Mouse (Mus musculus) CH12.LX (cell line): ENCODE measurements around the gene Ciao2a. TPM values are rescaled to one million over a fixed set of nuclear protein-coding genes. Genes with fewer than 3 reads are reported as not detected.

Experiments
- DNase-seq: peaks from one replicate; pipeline ENCODE4 v3.0.0-alpha.2; 2013; ENCODE audit errors: extremely low read depth
- H3K27ac ChIP-seq: 2 replicates; pipeline ENCODE4 v1.5.1; 2012; ENCODE audit warnings: low read depth, mild to moderate bottlenecking, control low read depth, moderate library complexity; ENCODE audit not compliant: insufficient read depth
- H3K27me3 ChIP-seq: replicated peaks from 2 replicates; pipeline ENCODE3; 2012; ENCODE audit warnings: inconsistent platforms
- H3K36me3 ChIP-seq, 2 experiments: replicated peaks in 1 of 2; 2 replicates each; pipeline versions ENCODE3 to v1.6.1; 2012; ENCODE audit warnings: inconsistent platforms in 1 of 2, low read length in 1 of 2, mild to moderate bottlenecking in 1 of 2, mixed read lengths in 1 of 2, moderate library complexity in 1 of 2; ENCODE audit not compliant: control insufficient read depth in 1 of 2, insufficient read depth in 1 of 2
- H3K4me1 ChIP-seq, 2 experiments: 2 replicates each; pipeline ENCODE4 v1.6.1; 2012; ENCODE audit warnings: inconsistent platforms in 1 of 2, moderate library complexity in 1 of 2; ENCODE audit not compliant: insufficient read depth in 2 of 2, control insufficient read depth in 1 of 2
- H3K4me2 ChIP-seq: 2 replicates; pipeline ENCODE4 v1.6.1; 2012; ENCODE audit warnings: low read depth, mild to moderate bottlenecking, control low read depth; ENCODE audit not compliant: poor library complexity, insufficient read depth, severe bottlenecking
- H3K4me3 ChIP-seq, 3 experiments: fragments of 150-350 bp in 1 of 3; sonication (generic) in 1 of 3; replicated peaks in 1 of 3; 2 replicates each; pipeline versions ENCODE3 to v1.5.1; 2011 to 2012; ENCODE audit warnings: low read depth in 2 of 3, low read length in 2 of 3, mild to moderate bottlenecking in 2 of 3, moderate library complexity in 2 of 3, control low read depth in 1 of 3, improper control_type of control experiment in 1 of 3, inconsistent platforms in 1 of 3, mixed read lengths in 1 of 3; ENCODE audit not compliant: poor library complexity in 1 of 3
- H3K79me2 ChIP-seq: replicated peaks from 2 replicates; pipeline ENCODE4 v1.6.1; 2012; ENCODE audit warnings: mild to moderate bottlenecking, moderate library complexity; ENCODE audit not compliant: control insufficient read depth, poor library complexity, insufficient read depth, severe bottlenecking; ENCODE audit errors: extremely low read depth
- H3K9ac ChIP-seq: 2 replicates; pipeline ENCODE4 v1.6.1; 2012; ENCODE audit warnings: low read depth, mild to moderate bottlenecking, control low read depth, moderate library complexity; ENCODE audit not compliant: insufficient read depth
- H3K9me3 ChIP-seq: replicated peaks from 2 replicates; pipeline ENCODE3; 2012; ENCODE audit warnings: low read length, inconsistent platforms, mixed read lengths
- BHLHE40 ChIP-seq: IDR thresholded peaks from 2 replicates; pipeline ENCODE4 v1.6.1; 2011; ENCODE audit warnings: mild to moderate bottlenecking, low read depth, low read length, improper control_type of control experiment
- CHD1 ChIP-seq: IDR thresholded peaks from 2 replicates; pipeline ENCODE4 v1.6.1; 2012; ENCODE audit warnings: low read depth, low read length, improper control_type of control experiment, inconsistent platforms
- CHD2 ChIP-seq: IDR thresholded peaks from 2 replicates; pipeline ENCODE4 v1.6.1; 2011; ENCODE audit warnings: low read length, improper control_type of control experiment
- E2F4 ChIP-seq: IDR thresholded peaks from 2 replicates; pipeline ENCODE4 v1.6.1; 2011; ENCODE audit warnings: low read depth, low read length, improper control_type of control experiment; ENCODE audit not compliant: insufficient replicate concordance
- ELF1 ChIP-seq: IDR thresholded peaks from 2 replicates; pipeline ENCODE4 v1.6.1; 2014; ENCODE audit warnings: low read depth, mild to moderate bottlenecking, inconsistent platforms, low read length, improper control_type of control experiment
- EP300 ChIP-seq: IDR thresholded peaks from 2 replicates; pipeline ENCODE4 v1.6.1; 2011; ENCODE audit warnings: low read length, improper control_type of control experiment
- ETS1 ChIP-seq: conservative IDR thresholded peaks from 2 replicates; pipeline ENCODE4 v1.6.1; 2012; ENCODE audit warnings: low read depth, mild to moderate bottlenecking, inconsistent platforms, low read length, improper control_type of control experiment, moderate library complexity
- GABPA ChIP-seq: IDR thresholded peaks from 2 replicates; pipeline ENCODE4 v1.6.1; 2012; ENCODE audit warnings: low read depth, low read length, improper control_type of control experiment, inconsistent platforms; ENCODE audit not compliant: insufficient replicate concordance
- HCFC1 ChIP-seq: IDR thresholded peaks from 2 replicates; pipeline ENCODE4 v1.6.1; 2012; ENCODE audit warnings: low read depth, mild to moderate bottlenecking, inconsistent platforms, low read length, improper control_type of control experiment
- IRF4 ChIP-seq: IDR thresholded peaks from 2 replicates; pipeline ENCODE4 v1.6.1; 2014; ENCODE audit warnings: low read depth, mild to moderate bottlenecking, inconsistent platforms, low read length, improper control_type of control experiment
- JUND ChIP-seq: conservative IDR thresholded peaks from 2 replicates; pipeline ENCODE4 v1.6.1; 2011; ENCODE audit warnings: low read depth, low read length, improper control_type of control experiment
- MAFK ChIP-seq: IDR thresholded peaks from 2 replicates; pipeline ENCODE4 v1.6.1; 2011; ENCODE audit warnings: low read length, improper control_type of control experiment; ENCODE audit not compliant: insufficient replicate concordance
- MAX ChIP-seq: IDR thresholded peaks from 2 replicates; pipeline ENCODE4 v1.6.1; 2011; ENCODE audit warnings: low read length, improper control_type of control experiment
- MAZ ChIP-seq: IDR thresholded peaks from 2 replicates; pipeline ENCODE4 v1.6.1; 2012; ENCODE audit warnings: low read depth, mild to moderate bottlenecking, inconsistent platforms, low read length, improper control_type of control experiment, moderate library complexity
- MEF2A ChIP-seq: IDR thresholded peaks from 2 replicates; pipeline ENCODE4 v1.6.1; 2014; ENCODE audit warnings: low read depth, mild to moderate bottlenecking, inconsistent platforms, low read length, improper control_type of control experiment, borderline replicate concordance
- MXI1 ChIP-seq: IDR thresholded peaks from 2 replicates; pipeline ENCODE4 v1.6.1; 2011; ENCODE audit warnings: mild to moderate bottlenecking, low read depth, low read length, improper control_type of control experiment
- MYC ChIP-seq: IDR thresholded peaks from 2 replicates; pipeline ENCODE4 v1.6.1; 2011; ENCODE audit warnings: low read depth, mild to moderate bottlenecking, improper control_type of control experiment, low read length
- NELFE ChIP-seq: IDR thresholded peaks from 2 replicates; pipeline ENCODE4 v1.6.1; 2011; ENCODE audit warnings: low read depth, low read length, improper control_type of control experiment
- NRF1 ChIP-seq: IDR thresholded peaks from 2 replicates; pipeline ENCODE4 v1.6.1; 2014; ENCODE audit warnings: low read depth, mild to moderate bottlenecking, inconsistent platforms, low read length, improper control_type of control experiment, moderate library complexity
- PAX5 ChIP-seq: IDR thresholded peaks from 2 replicates; pipeline ENCODE4 v1.6.1; 2012; ENCODE audit warnings: low read length, inconsistent platforms, mixed read lengths
- POLR2A ChIP-seq: IDR thresholded peaks from 2 replicates; pipeline ENCODE4 v1.6.1; 2011; ENCODE audit warnings: low read depth, mild to moderate bottlenecking, improper control_type of control experiment, low read length
- RAD21 ChIP-seq: IDR thresholded peaks from 2 replicates; pipeline ENCODE4 v1.6.1; 2011; ENCODE audit warnings: low read depth, mild to moderate bottlenecking, low read length, improper control_type of control experiment, moderate library complexity
- RCOR1 ChIP-seq: conservative IDR thresholded peaks from 2 replicates; pipeline ENCODE4 v1.6.1; 2012; ENCODE audit warnings: low read depth, mild to moderate bottlenecking, inconsistent platforms, low read length, improper control_type of control experiment
- SIN3A ChIP-seq: IDR thresholded peaks from 2 replicates; pipeline ENCODE4 v1.6.1; 2012; ENCODE audit warnings: low read length, improper control_type of control experiment, inconsistent platforms
- TBP ChIP-seq: conservative IDR thresholded peaks from 2 replicates; pipeline ENCODE4 v1.6.1; 2011; ENCODE audit warnings: low read depth, low read length, improper control_type of control experiment
- TCF12 ChIP-seq: IDR thresholded peaks from 2 replicates; pipeline ENCODE4 v1.6.1; 2014; ENCODE audit warnings: low read depth, mild to moderate bottlenecking, inconsistent platforms, low read length, improper control_type of control experiment
- UBTF ChIP-seq: IDR thresholded peaks from 2 replicates; pipeline ENCODE4 v1.6.1; 2012; ENCODE audit warnings: low read depth, mild to moderate bottlenecking, inconsistent platforms, low read length, improper control_type of control experiment, moderate library complexity
- USF1 ChIP-seq: IDR thresholded peaks from 2 replicates; pipeline ENCODE4 v1.6.1; 2014; ENCODE audit warnings: low read depth, mild to moderate bottlenecking, inconsistent platforms, low read length, improper control_type of control experiment
- ZC3H11A ChIP-seq: IDR thresholded peaks from 2 replicates; pipeline ENCODE4 v1.6.1; 2012; ENCODE audit warnings: low read depth, mild to moderate bottlenecking, inconsistent platforms, low read length, improper control_type of control experiment
- ZKSCAN1 ChIP-seq: IDR thresholded peaks from 2 replicates; pipeline ENCODE4 v1.6.1; 2012; ENCODE audit warnings: low read depth, inconsistent platforms, low read length, improper control_type of control experiment, borderline replicate concordance
- ZNF384 ChIP-seq: IDR thresholded peaks from 2 replicates; pipeline ENCODE4 v1.6.1; 2012; ENCODE audit warnings: low read depth, low read length, improper control_type of control experiment, inconsistent platforms
- dilution Hi-C: fragments of 300-500 bp; cut with MboI; formaldehyde crosslinking; loops from 2 replicates; pipeline ENCODE4 v1.14.3; 2020; ENCODE audit warnings: low sequenced_read_pairs; ENCODE audit not compliant: extremely low pct_unique_long_range_greater_than_20kb, extremely low pct_ligation_motif_present
- in situ Hi-C: fragments of 300-500 bp; cut with MboI; formaldehyde crosslinking; loops from 3 replicates; pipeline ENCODE4 v1.14.3; 2019; ENCODE audit warnings: low sequenced_read_pairs, low pct_ligation_motif_present, low pct_unique_long_range_greater_than_20kb, mixed read lengths
- polyA plus RNA-seq: library from polyadenylated mRNA; unstranded; fragments of >175 nt; gene quantifications from 2 replicates; pipeline ENCODE4 v1.2.1, GENCODE M21; 2012; ENCODE audit warnings: low read depth; ENCODE audit not compliant: insufficient read length
- total RNA-seq, 2 experiments: library from RNA; depleted of rRNA; stranded (reverse); fragments of 300-350 nt in 1 of 2; fragments of >200 nt in 1 of 2; gene quantifications; 2 replicates each; pipeline ENCODE4 v1.2.3; 2012 to 2014

Gene Ciao2a
- total and polyA plus RNA-seq, 3 experiments: 144 to 359 (median 197) TPM

DNA sequence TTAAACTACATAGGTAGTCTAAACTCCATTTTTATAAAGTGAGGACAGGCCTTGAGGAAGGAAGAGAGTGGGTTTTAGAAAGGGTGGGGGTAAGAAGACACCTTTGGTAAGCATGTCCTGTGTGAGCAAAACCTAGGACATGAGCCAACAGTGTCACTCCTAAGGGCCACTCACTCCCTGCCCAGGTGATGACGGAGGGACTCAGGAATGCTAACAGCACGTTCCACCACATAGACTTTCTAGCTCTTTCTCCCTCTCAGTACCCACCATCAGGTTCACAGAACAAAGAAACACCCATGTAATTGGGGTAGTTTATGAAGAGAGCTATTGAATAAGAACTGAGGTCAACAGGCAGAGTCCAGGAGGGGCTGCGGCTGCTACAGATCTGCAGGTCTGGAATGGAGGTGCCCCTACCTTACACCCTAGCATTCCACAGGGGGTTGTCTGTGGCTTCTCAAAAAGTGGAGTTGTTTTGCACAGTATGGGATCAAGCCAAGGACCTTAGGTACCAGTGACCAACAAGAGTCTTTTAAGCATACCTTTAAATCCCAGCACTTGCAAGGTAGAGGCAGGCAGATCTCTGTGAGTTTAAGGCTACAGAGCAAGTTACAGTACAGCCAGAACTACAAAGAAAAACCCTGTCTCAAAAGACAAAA lies 45.5 kb upstream of the Ciao2a start:
- Histone ChIP-seq H3K4me3 (no peak overlapping the region), H3K4me1 (peaks cover 9 to 28% of the 10 kb centered on the region in 2 experiments), H3K9me3 (no peaks in the 10 kb centered on the region), H3K79me2 (no peaks in the 10 kb centered on the region), H3K36me3 (peaks cover 0 to 13% of the 10 kb centered on the region in 2 experiments), H3K9ac (no peak overlapping the region), H3K27me3 (no peaks in the 10 kb centered on the region), H3K4me2 (no peak overlapping the region), H3K27ac (no peak overlapping the region)
- TF ChIP-seq MAX (no peak), CHD2 (no peak), ZKSCAN1 (no peak), GABPA (no peak), BHLHE40 (no peak), USF1 (no peak), RCOR1 (no peak), ETS1 (no peak), TCF12 (no peak)
- in situ Hi-C loops (no loop called here), dilution Hi-C loops (no loop called here)
- no peak for DNase-seq

DNA sequence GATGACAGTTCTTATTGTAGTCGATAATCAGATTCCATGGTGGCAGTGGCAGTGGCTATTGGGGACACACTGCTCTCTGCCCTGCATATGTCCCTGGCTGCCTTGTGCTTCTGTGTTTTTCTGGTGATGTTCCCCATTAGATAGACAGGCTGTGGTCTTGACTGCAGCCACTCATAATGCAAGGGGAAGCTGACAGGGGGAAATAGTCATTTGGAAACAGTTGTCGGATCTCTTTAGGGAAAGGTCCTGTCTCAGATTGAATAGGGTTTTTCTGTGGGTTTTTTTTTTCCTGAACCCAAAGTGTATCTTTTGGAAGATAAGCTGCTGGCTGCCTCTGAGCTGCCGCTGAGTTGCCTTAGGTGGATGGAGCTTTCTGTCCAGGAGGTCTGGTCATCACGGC lies 44.4 kb upstream of the Ciao2a start:
- H3K4me1 ChIP-seq: peaks cover 9 to 26% of the 10 kb centered on the region in 2 experiments
- peak; percentile 85 for DNase-seq
- no peak overlapping the region for H3K4me3 ChIP-seq
- H3K27ac ChIP-seq: peak overlapping the region; percentile 40
- H3K79me2 ChIP-seq: no peaks in the 10 kb centered on the region
- H3K36me3 ChIP-seq: peaks cover 3 to 21% of the 10 kb centered on the region in 2 experiments
- peak overlapping the region; percentile 34 for H3K4me2 ChIP-seq
- H3K27me3 ChIP-seq: no peaks in the 10 kb centered on the region
- in situ Hi-C loops: no loop called here
- no peaks in the 10 kb centered on the region for H3K9me3 ChIP-seq
- no peak overlapping the region for H3K9ac ChIP-seq
- dilution Hi-C loops: no loop called here
- TF ChIP-seq GABPA (no peak), POLR2A (no peak), NRF1 (no peak), JUND (peak; percentile 96), EP300 (peak; percentile 99), TBP (no peak), ZC3H11A (no peak), RCOR1 (peak; percentile 94), CHD1 (no peak), MAX (no peak), UBTF (no peak), MEF2A (peak; percentile 69; the same call in 1 of the 2 replicates), USF1 (no peak), RAD21 (no peak), MXI1 (no peak; the same call in 1 of the 2 replicates), ETS1 (peak; percentile 69; the same call in 1 of the 2 replicates), SIN3A (peak; percentile 37; the same call in 1 of the 2 replicates), PAX5 (no peak), IRF4 (peak; percentile 99), MAZ (no peak), HCFC1 (no peak), ELF1 (0 out of 2 replicates have a peak, but pooled peaks have one; percentile 17), ZKSCAN1 (no peak), TCF12 (peak; percentile 48), MAFK (no peak), MYC (no peak), E2F4 (no peak), ZNF384 (peak; percentile 85), NELFE (no peak)
